In the genomic region with DNA sequence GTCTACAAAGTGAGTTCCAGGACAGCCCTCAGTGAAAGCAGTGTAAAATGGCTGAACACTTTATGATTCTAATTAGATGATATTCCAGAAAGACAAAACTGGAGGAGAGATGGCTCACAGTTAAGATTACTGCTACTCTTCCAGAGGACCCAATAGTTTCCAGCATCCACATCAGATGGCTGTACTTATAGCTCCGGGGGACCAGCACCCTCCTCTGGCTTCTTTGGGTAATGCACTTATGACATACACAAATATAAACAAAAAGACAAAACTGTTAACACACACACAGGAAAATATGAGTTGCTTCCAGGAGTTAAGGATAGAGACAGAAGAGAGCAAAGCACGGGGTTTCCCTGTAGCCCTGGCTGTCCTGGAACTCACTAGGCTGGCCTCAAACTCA, we compare ENCODE assay signal across 8 mouse cellular contexts. TPM values are rescaled to one million over a fixed set of nuclear protein-coding genes. Genes with fewer than 3 reads are reported as not detected.
DNase-seq lines count a peak whose midpoint lies in the region; ATAC-seq lines count a peak whose summit lies in the region.

No protein-coding gene starts in this region.

- H3K4me3 ChIP-seq in midbrain, embryonic 16.5 days (ENCODE audit: low read depth, low read length) = no peak overlapping the region

- 80% methylated on average over 2 of the region's 2 CpGs for WGBS in midbrain, embryonic 16.5 days

- no peaks in the 10 kb centered on the region for H3K36me3 ChIP-seq in midbrain, embryonic 16.5 days (ENCODE audit: control insufficient read depth, insufficient read depth, low read length)

- no peaks in the 10 kb centered on the region for H3K4me1 ChIP-seq in midbrain, embryonic 16.5 days (ENCODE audit: control insufficient read depth, insufficient read depth, low read length)

- H3K27me3 ChIP-seq in midbrain, embryonic 16.5 days (ENCODE audit: control insufficient read depth, insufficient read depth, low read depth, low read length) = no peaks in the 10 kb centered on the region

- peak; percentile 64 for ATAC-seq in erythroblast, adult 5-6 weeks (replicated peaks; ENCODE audit: low FRiP score, poor library complexity, severe bottlenecking)
- ATAC-seq in midbrain, embryonic 16.5 days = no peak

- peak; percentile 31 for DNase-seq in kidney, adult 9 months
- no peak for DNase-seq in kidney, adult 11 months
- DNase-seq in A20 (ENCODE audit: low read depth, low spot score) = peak; percentile 40
- peak; percentile 8 to 35 for DNase-seq in CD8-positive naive resting alpha-beta T cell, adult 2 months (ENCODE audit: low read depth in 2 of 2, low spot score in 2 of 2)
- no peak for DNase-seq in ovary, postnatal 36 days (ENCODE audit: low spot score)
- DNase-seq in urinary bladder, postnatal 25 days (ENCODE audit: low spot score) = no peak

- no peak overlapping the region for H3K9ac ChIP-seq in midbrain, embryonic 16.5 days (ENCODE audit: low read depth, low read length)

- H3K27ac ChIP-seq in midbrain, embryonic 16.5 days (ENCODE audit: low read length) = no peak overlapping the region

- no peaks in the 10 kb centered on the region for H3K9me3 ChIP-seq in midbrain, embryonic 16.5 days (replicated peaks; ENCODE audit: control insufficient read depth, low read length, poor library complexity, severe bottlenecking)

- H3K4me2 ChIP-seq in midbrain, embryonic 16.5 days (ENCODE audit: low read length) = no peak overlapping the region

RNA-seq across cellular contexts. Expression of a gene that starts 35.5 kb away (rescaled TPM):
- total RNA-seq in erythroblast, adult 5-6 weeks (2015; ENCODE audit: low replicate concordance) = 19.6 and 22.9 TPM in 2 replicates
- total RNA-seq in erythroblast, adult 5-6 weeks (2017; ENCODE audit: low replicate concordance) = 18.9 and 32.2 TPM in 2 replicates
- polyA plus RNA-seq in midbrain, embryonic 16.5 days (2015; fragmentation: Nextera tagmentation; extraction: Ambion mirVana) = 92.4 and 99.5 TPM in 2 replicates

RNA-seq across cellular contexts. Expression of a gene that starts 43.1 kb away (rescaled TPM):
- total RNA-seq in erythroblast, adult 5-6 weeks (2015; ENCODE audit: low replicate concordance) = 7.9 and 19.0 TPM in 2 replicates
- total RNA-seq in erythroblast, adult 5-6 weeks (2017; ENCODE audit: low replicate concordance) = 3.6 and 7.2 TPM in 2 replicates
- polyA plus RNA-seq in midbrain, embryonic 16.5 days (2015; fragmentation: Nextera tagmentation; extraction: Ambion mirVana) = 57.9 and 67.8 TPM in 2 replicates

Comparison
In these comparisons a context has a peak if more than half of its experiments do, and no peak if none do; other contexts are left out.
1. DNase-seq: peak in kidney, adult 9 months (single experiment), A20 (single experiment) and CD8-positive naive resting alpha-beta T cell, adult 2 months (2 of 2); none in kidney, adult 11 months (single experiment), ovary, postnatal 36 days (single experiment) and urinary bladder, postnatal 25 days (single experiment).